Mouse (Mus musculus) lung, postnatal 0 days (tissue): ENCODE data around the gene Zfp827. TPM values are rescaled to one million over a fixed set of nuclear protein-coding genes. Genes with fewer than 3 reads are reported as not detected.

Experiments
- ATAC-seq: fragments of 200-750 bp; cut with Nextera tagmentation; 2 replicates; pipeline ENCODE4 v1.8.0; 2017; ENCODE audit warnings: moderate library complexity
- DNase-seq: peaks from one replicate; pipeline ENCODE4 v3.0.0-alpha.2; 2016; ENCODE audit warnings: low spot score
- H3K27ac ChIP-seq: fragments of 300-500 bp; sonication (generic); 2 replicates; pipeline ENCODE4 v1.5.1; 2014; ENCODE audit warnings: antibody characterized with exemption, mild to moderate bottlenecking, low read length, mixed read lengths
- H3K27me3 ChIP-seq: fragments of 300-500 bp; sonication (generic); replicated peaks from 2 replicates; pipeline ENCODE4 v1.6.1; 2014; ENCODE audit warnings: low read length, mixed read lengths; ENCODE audit not compliant: insufficient read depth
- H3K36me3 ChIP-seq: fragments of 300-500 bp; sonication (generic); 2 replicates; pipeline ENCODE4 v1.6.1; 2014; ENCODE audit warnings: low read length, mixed read lengths; ENCODE audit not compliant: insufficient read depth
- H3K4me1 ChIP-seq: fragments of 300-500 bp; sonication (generic); 2 replicates; pipeline ENCODE4 v1.6.1; 2014; ENCODE audit warnings: antibody characterized with exemption, low read depth, low read length, mixed read lengths; ENCODE audit not compliant: insufficient read depth
- H3K4me2 ChIP-seq: fragments of 300-500 bp; sonication (generic); replicated peaks from 2 replicates; pipeline ENCODE4 v1.6.1; 2014; ENCODE audit warnings: low read depth, mild to moderate bottlenecking, low read length, moderate library complexity, mixed read lengths
- H3K4me3 ChIP-seq: fragments of 300-500 bp; sonication (generic); 2 replicates; pipeline ENCODE4 v1.5.1; 2014; ENCODE audit warnings: low read depth, low read length
- H3K9ac ChIP-seq: fragments of 300-500 bp; sonication (generic); replicated peaks from 2 replicates; pipeline ENCODE4 v1.6.1; 2014; ENCODE audit warnings: low read depth, mild to moderate bottlenecking
- H3K9me3 ChIP-seq: fragments of 300-500 bp; sonication (generic); 2 replicates; pipeline ENCODE4 v1.6.1; 2016; ENCODE audit warnings: low read length, mixed read lengths
- CTCF ChIP-seq: IDR thresholded peaks from 2 replicates; pipeline ENCODE4 v1.5.1; 2016; ENCODE audit warnings: antibody characterized with exemption, mild to moderate bottlenecking
- EP300 ChIP-seq: IDR thresholded peaks from 2 replicates; pipeline ENCODE4 v1.6.1; 2016; ENCODE audit warnings: antibody characterized with exemption, mild to moderate bottlenecking, control low read depth
- WGBS: fragments of 180-500 bp; shearing (Covaris S2); extraction: QIAGEN DNeasy Blood & Tissue Kit; methylation state at CpG from one replicate; pipeline ENCODE4 v1.1.7; 2014; 5-methylcytosine and 5-hydroxymethylcytosine counted together
- polyA plus RNA-seq: library from polyadenylated mRNA; unstranded; fragments of >200 nt; fragmentation: Nextera tagmentation; extraction: Ambion mirVana; gene quantifications from 2 replicates; pipeline ENCODE4 v1.2.1, GENCODE M21; 2015

Gene Zfp827
- polyA plus RNA-seq, 1 experiment from 2014 or later, result 3.4 TPM

- 18% methylated on average over 1 of the region's 1 CpGs for WGBS
- H3K9me3 ChIP-seq, result no peaks in the 10 kb centered on the region
- peaks cover 14% of the 10 kb centered on the region; the same call in 1 of the 2 replicates for H3K4me1 ChIP-seq
- H3K27ac ChIP-seq, result no peak overlapping the region
- ATAC-seq, result no peak
- no peaks in the 10 kb centered on the region for H3K36me3 ChIP-seq
- no peak overlapping the region for H3K9ac ChIP-seq
- DNase-seq, result no peak
- no peak overlapping the region for H3K4me3 ChIP-seq
- H3K4me2 ChIP-seq, result no peak overlapping the region
- no peaks in the 10 kb centered on the region for H3K27me3 ChIP-seq
- no peak for TF ChIP-seq CTCF
- no peak for TF ChIP-seq EP300
Measured at GRCm38 (mm10) chr8:79164336-79164735, 136.1 kb downstream of the Zfp827 start.

GRCm38 (mm10) chr8:79165276-79165675 lies 137.0 kb downstream of the Zfp827 start:
- no peak overlapping the region for H3K27ac ChIP-seq
- no peak for TF ChIP-seq CTCF
- no peak for TF ChIP-seq EP300
- no peak overlapping the region for H3K4me2 ChIP-seq
- 62% methylated on average over 3 of the region's 3 CpGs for WGBS
- DNase-seq (no peak), ATAC-seq (no peak)
- H3K9ac ChIP-seq, result no peak overlapping the region
- no peaks in the 10 kb centered on the region for H3K27me3 ChIP-seq
- no peak overlapping the region for H3K4me3 ChIP-seq
- no peaks in the 10 kb centered on the region for H3K9me3 ChIP-seq
- H3K36me3 ChIP-seq, result no peaks in the 10 kb centered on the region
- H3K4me1 ChIP-seq, result peaks cover 7% of the 10 kb centered on the region; the same call in 1 of the 2 replicates

DNA sequence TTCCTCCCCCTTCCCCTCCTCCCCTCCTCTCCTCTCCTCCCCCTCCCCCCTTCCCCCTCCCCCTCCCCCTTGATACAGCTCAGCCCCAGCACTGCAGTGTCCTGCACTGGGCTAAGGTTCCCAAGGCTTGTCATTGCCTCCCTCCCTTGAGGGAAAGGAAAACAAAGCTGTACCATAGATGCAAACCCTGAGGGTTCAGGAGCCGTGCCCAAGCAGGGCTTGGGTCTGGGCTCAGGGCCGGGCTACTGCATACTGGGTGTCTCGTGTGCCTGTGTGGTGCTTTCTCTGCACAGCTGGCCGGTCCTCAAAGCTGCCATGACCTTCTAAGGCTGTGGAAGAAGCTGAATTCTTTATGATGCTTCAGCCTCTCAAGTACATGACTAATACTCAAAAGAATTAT lies 145.4 kb downstream of the Zfp827 start:
- WGBS, result 53% methylated on average over 4 of the region's 4 CpGs
- peak; percentile 70 for ATAC-seq

DNA sequence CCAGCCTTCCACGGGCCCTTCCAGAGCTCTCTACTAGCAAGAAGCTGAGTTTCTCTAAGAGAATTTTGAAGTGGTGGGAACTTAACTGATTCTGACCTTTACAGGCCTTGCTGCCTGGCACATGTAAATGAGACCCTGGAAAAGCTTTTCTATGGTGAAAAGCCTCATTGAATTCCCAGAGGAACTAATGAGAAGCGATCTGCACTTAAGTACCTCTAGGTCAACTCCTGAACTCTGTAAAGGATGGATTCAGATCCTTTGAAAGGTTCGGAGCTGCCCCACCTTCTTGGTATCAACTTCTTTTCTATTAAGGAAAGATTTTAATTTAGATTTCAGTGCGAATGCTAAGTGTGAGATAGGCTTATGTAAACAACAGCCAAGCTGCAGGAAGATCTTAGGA lies 147.8 kb downstream of the Zfp827 start:
- Histone ChIP-seq H3K9ac (no peak overlapping the region), H3K4me2 (no peak overlapping the region), H3K4me3 (no peak overlapping the region), H3K9me3 (no peaks in the 10 kb centered on the region), H3K27ac (no peak overlapping the region), H3K27me3 (no peaks in the 10 kb centered on the region), H3K36me3 (0 out of 2 replicates have a peak, but pooled peaks cover 13% of the 10 kb centered on the region), H3K4me1 (no peaks in the 10 kb centered on the region; the same call in 1 of the 2 replicates)
- TF ChIP-seq EP300 (no peak), CTCF (no peak)
- WGBS, result 42% methylated on average over 4 of the region's 4 CpGs
- ATAC-seq (no peak), DNase-seq (no peak)

More for the DNA sequence above, 145.4 kb downstream of the Zfp827 start:
- no peaks in the 10 kb centered on the region for H3K9me3 ChIP-seq
- no peak for TF ChIP-seq CTCF
- no peak for TF ChIP-seq EP300
- no peak overlapping the region for H3K4me2 ChIP-seq
- H3K9ac ChIP-seq, result no peak overlapping the region
- peak; percentile 15 for DNase-seq
- H3K27ac ChIP-seq, result no peak overlapping the region
- H3K4me3 ChIP-seq, result no peak overlapping the region
- H3K27me3 ChIP-seq, result no peaks in the 10 kb centered on the region
- H3K4me1 ChIP-seq, result no peaks in the 10 kb centered on the region; the same call in 1 of the 2 replicates
- no peaks in the 10 kb centered on the region for H3K36me3 ChIP-seq

GRCm38 (mm10) chr8:79179678-79180077 lies 151.4 kb downstream of the Zfp827 start:
- Histone ChIP-seq H3K9me3 (no peaks in the 10 kb centered on the region), H3K27ac (no peak overlapping the region), H3K4me1 (no peaks in the 10 kb centered on the region), H3K4me3 (no peak overlapping the region), H3K4me2 (no peak overlapping the region), H3K36me3 (0 out of 2 replicates have a peak, but pooled peaks cover 17% of the 10 kb centered on the region), H3K27me3 (no peaks in the 10 kb centered on the region), H3K9ac (no peak overlapping the region)
- WGBS, result 78% methylated on average over 6 of the region's 6 CpGs
- ATAC-seq (no peak), DNase-seq (no peak)
- TF ChIP-seq EP300, result no peak
- TF ChIP-seq CTCF, result no peak

DNA sequence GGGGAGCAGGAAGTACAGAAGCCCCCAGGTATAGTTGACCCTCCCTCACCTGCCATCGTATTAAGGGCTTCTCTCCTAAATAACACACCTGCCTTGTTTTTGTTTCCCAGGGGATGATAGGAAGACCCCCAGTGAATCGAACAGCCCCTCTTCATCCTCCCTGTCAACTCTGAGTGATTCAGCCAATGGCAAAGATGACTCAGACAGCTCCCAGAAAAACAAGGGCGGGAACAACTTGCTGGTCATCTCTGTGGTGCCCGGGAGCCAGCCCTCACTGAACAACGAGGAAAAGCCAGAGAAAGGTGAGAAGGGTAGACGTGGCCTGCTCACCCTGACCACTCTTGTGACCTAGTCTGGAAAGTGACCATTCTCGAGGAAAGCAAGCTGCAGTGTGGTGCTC lies 157.3 kb downstream of the Zfp827 start:
- H3K4me1 ChIP-seq, result no peaks in the 10 kb centered on the region
- H3K27me3 ChIP-seq, result no peaks in the 10 kb centered on the region
- H3K27ac ChIP-seq, result no peak overlapping the region
- no peaks in the 10 kb centered on the region for H3K9me3 ChIP-seq
- no peak overlapping the region for H3K4me3 ChIP-seq
- TF ChIP-seq EP300, result no peak
- no peak for TF ChIP-seq CTCF
- peaks cover 16% of the 10 kb centered on the region; the same call in 1 of the 2 replicates for H3K36me3 ChIP-seq
- ATAC-seq (no peak), DNase-seq (no peak)
- no peak overlapping the region for H3K9ac ChIP-seq
- H3K4me2 ChIP-seq, result no peak overlapping the region
- WGBS, result 78% methylated on average over 7 of the region's 7 CpGs

DNA sequence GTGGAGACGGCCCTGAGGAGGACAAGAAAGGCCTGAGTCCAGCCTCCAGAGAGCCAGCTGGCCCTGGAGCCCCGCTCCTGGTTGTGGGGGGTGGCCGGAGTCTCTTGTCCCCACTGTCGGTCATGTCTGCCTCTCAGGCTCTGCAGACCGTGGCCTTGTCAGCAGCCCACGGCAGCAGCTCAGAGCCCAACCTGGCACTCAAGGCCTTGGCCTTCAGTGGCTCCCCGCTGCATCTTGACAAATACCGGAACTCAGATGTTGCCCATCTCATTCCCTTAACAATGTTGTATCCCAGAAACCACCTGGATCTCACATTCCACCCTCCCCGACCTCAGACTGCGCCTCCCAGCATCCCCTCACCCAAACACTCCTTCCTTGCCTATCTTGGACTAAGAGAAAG lies 161.8 kb downstream of the Zfp827 start:
- DNase-seq (no peak), ATAC-seq (no peak)
- H3K4me2 ChIP-seq, result no peak overlapping the region
- 88% methylated on average over 10 of the region's 10 CpGs for WGBS
- H3K36me3 ChIP-seq, result peaks cover 11% of the 10 kb centered on the region; the same call in 1 of the 2 replicates
- H3K9me3 ChIP-seq, result no peaks in the 10 kb centered on the region
- H3K9ac ChIP-seq, result no peak overlapping the region
- no peak overlapping the region for H3K27ac ChIP-seq
- no peaks in the 10 kb centered on the region for H3K4me1 ChIP-seq
- no peak overlapping the region for H3K4me3 ChIP-seq
- H3K27me3 ChIP-seq, result no peaks in the 10 kb centered on the region
- TF ChIP-seq EP300, result no peak
- no peak for TF ChIP-seq CTCF
